Mouse (Mus musculus) thymus, adult 2 months (tissue): ENCODE measurements around the gene Ttc7.

Source experiments
- CTCF ChIP-seq: fragments of 200-500 bp; IDR thresholded peaks from 2 replicates; pipeline ENCODE4 v1.5.1; 2012; ENCODE audit warnings: mild to moderate bottlenecking, control low read depth, low read length, moderate library complexity, borderline replicate concordance; ENCODE audit not compliant: control insufficient read depth, poor library complexity, insufficient read depth; ENCODE audit errors: extremely low read depth
- POLR2A ChIP-seq: fragments of 200-500 bp; IDR thresholded peaks from 2 replicates; pipeline ENCODE4 v1.6.1; 2012; ENCODE audit warnings: mild to moderate bottlenecking, low read length, control low read depth, moderate library complexity; ENCODE audit not compliant: control insufficient read depth, poor library complexity, insufficient read depth; ENCODE audit errors: extremely low read depth

DNA sequence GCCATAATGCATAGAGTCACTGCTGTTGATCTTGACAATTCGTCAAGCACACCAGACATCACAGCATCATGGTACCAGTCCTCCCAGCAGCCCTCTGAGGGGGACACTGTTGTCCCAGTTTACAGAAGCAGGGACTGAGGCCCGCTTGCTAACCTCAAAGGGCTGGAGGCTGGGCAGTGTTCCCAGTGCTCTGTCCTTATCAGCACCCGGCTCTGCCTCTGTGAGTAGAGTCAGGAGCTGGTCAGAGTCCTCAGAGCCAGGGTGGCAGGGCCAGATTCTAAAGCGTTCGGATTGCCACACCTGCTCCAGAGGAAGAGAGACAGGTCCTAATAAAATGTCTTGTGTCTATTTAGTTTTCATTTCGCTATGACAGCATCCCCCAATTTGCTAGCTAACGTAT, 55.0 kb downstream of the Ttc7 start:
- TF ChIP-seq POLR2A (no peak), CTCF (no peak)
